Mouse (Mus musculus) NIH3T3 (cell line): ENCODE results near the gene Fgd3.
A peak's percentile ranks its signal among the peaks of the same experiment; 100 is the strongest.

ENCODE experiments used
- DNase-seq: peaks from one replicate; pipeline ENCODE4 v3.0.0-alpha.2; 2012; ENCODE audit warnings: low read depth

Fgd3 gene

DNA sequence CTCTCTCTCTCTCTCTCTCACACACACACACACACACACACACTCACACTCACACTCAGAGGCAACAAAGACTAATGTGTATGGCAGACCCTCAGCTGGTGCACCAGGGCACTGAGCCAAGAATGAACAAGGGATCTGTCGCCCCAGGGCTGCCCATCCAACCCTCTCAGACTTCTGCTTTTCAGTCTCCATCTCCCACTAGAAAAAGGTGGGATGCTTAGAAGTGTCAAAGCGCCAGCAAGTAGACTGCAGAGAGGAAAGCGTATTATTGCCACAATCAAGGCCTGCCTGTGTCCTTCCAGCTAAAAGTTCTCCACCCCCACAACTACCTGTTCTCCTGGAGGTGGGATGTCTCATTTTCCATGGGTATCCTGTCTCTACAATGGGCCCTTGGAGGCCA lies 105.7 kb downstream of the Fgd3 start:
- no peak for DNase-seq

DNA sequence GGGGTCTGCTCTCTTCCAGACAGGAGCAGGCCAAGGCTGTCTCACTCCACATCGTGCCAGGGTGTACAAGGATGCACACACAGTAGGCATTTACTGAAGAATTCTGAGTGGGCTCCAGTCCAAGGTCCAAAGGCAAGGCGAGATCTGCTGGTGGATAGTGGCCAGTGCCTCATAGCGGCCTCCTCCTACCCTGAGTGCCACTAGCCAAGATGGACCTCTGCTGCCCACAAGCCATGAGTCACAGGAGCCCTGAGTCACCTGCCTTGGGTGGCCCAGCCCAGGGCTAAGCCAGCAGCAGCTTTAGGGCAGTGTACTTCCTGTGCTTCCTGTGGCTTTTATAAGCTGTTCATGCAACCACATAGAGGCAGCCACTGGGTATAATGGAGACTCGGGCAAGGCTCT lies 106.6 kb downstream of the Fgd3 start:
- peak; percentile 80 for DNase-seq

DNA sequence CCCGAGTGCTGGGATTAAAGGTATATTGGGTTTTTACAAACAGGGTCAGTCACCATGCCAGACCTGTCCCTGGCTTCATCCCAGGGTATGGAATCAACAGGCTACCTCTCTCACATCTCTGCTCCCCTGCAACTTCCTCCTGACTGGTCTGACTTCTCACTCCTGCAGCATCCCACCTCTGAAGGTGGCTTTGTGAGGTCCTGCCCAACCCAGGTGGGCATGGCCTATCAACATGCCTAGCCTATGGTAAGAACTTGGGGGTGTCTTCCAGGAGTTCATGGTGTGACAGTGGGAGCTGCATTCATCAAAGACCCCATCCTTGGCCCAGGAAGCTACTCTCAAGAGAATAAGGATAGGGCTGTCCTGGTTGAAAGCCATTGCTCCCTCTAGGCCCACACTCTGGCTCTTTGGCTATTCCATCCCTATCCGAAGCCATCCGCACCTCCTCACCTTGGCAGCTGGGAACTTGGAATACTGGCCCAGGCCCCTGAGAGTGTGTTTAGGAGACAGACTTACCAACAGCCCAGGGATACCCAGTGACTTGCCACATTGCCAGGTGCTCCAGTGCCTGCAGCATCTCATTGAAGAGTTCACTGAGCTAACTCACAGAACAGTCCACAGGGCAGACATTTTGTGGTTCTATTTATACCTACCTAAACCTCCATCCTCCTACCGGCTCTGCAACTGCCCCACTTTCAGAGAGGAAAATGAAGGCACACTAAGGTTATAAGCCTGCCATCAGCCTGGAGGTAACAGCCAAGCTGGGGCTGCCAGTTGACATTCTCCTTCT lies 107.2 kb downstream of the Fgd3 start:
- DNase-seq = no peak
